Mouse (Mus musculus) heart, postnatal 36 days (tissue): ENCODE measurements at regions not wholly inside any gene's neighbourhood (a gene's known extent, or its start where the extent isn't known, plus 50 kb on each side); places are given as distances from the start of the nearest gene placed in this dataset.

Experiments
- DNase-seq, 2 experiments: peaks; one replicate each; pipeline ENCODE4 v3.0.0; 2021 to 2022
- intact Hi-C: fragments of 180-260 bp; cut with DNase I; formaldehyde crosslinking; loops from one replicate; pipeline ENCODE4 v1.15.1; 2025
- microRNA-seq, 2 experiments: library from miRNA; unstranded; fragments of <30 nt; microRNA quantifications; one replicate each; pipeline ENCODE4 v1.2.0; 2021; ENCODE audit warnings: borderline number of aligned reads in 2 of 2

GRCm38 (mm10) chr17:82134843-82135242 lies 396.7 kb upstream of the Slc8a1 start:
- DNase-seq, result no peak
- intact Hi-C loops, result no loop called here

- intact Hi-C loops, result no loop called here
- no peak for DNase-seq
Observed at GRCm38 (mm10) chr17:82132941-82133340, 394.8 kb upstream of the Slc8a1 start.

- no peak for DNase-seq
- intact Hi-C loops, result no loop called here
Observed at GRCm38 (mm10) chr17:82087141-82087540, 349.0 kb upstream of the Slc8a1 start.

- no peak for DNase-seq
- intact Hi-C loops, result no loop called here
Observed at GRCm38 (mm10) chr17:82080301-82080700, 342.1 kb upstream of the Slc8a1 start.

Small RNA genes in the stretch of these regions (microRNA-seq; reads per million reads assigned to microRNA genes)
- gene Gm23400, result 0 reads per million in 2 experiments
- 0 reads per million in 2 experiments for gene Gm27359
